Mouse (Mus musculus) spleen, adult 12 weeks (tissue): Measurements from ENCODE around the gene Zfp810.
A peak's percentile ranks its signal among the peaks of the same experiment; 100 is the strongest.

Experiments used
- DNase-seq: peaks from one replicate; pipeline ENCODE4 v3.0.0; 2022; ENCODE audit warnings: low spot score

The Zfp810 gene

DNA sequence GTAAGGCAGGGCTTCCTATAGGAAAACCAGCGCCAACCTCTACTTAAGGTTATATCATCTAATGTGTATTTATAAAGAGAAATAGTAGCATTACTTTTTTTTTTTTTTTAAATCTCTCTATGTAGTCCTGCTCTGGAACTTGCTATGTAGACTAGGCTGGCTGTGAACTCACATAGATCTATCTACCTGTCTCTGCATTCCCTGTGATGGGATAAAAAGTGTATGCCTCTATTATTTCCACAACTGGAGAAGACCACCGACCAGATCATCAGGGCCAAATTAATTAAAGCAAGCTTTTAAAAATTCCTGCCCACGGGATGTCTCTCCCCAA, 47.4 kb downstream of the Zfp810 start:
- no peak for DNase-seq

DNA sequence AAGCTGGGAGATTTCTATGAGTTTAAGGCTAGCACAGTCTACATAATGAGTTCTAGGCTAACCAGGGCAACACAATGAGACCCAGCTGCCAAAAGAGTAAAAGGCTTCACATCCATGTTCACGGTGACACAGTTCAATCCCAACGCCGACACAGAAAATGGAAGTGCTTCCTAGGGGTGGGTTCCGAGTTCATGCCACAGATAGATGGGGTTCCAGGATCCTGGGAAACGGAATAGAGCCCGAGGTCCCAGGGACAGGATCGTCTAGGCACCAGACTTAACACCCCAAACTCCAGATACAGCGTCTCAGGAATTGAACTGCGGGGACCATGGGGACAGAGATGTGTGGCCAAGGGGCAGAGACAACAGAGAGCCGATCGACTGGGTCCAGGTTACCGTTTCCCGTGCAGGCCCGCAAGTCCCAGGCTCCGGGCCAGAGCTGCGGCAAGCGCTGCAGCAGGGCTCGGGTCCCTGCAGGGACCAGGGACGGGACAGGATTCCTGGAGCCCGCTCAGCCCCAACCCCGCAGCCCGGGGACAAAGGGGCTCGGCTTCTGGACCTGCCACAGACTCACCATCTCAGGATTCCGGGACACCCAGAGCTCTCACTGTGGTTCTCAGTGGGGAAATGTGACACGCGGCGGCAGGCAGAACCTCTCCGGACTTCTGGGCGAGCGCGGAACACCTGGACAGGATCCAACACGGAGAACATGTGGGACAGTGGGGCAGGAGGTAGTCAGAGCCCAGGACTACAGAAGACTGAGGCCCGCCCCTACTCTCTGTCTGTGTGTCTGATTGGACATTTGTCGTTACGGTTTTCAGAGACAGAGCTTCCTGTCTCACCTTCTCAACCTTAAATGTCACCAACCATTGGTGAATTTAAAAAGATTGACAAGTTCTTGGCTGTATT, 48.0 kb downstream of the Zfp810 start, which contains the start of gene Zfp599:
Gene Zfp599, minus strand, starts transcription at position 712 of the 908 bp plus-strand sequence.
- DNase-seq: peak; percentile 52

DNA sequence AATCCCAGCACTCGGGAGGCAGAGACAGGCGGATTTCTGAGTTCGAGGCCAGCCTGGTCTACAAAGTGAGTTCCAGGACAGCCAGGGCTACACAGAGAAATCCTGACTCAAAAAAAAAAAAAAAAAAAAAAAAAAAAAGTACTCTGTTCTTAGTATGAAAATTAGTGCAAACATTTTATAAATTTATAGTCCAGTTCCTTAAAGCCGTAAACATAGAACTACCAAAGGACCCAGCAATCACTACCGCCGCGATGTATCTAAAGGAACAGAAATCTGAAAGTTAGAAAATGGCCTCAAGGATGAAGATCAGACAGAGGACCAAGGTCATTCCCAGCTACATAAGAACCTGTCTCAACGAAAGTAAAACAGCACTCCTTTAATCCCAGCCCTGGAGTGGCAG, 48.7 kb downstream of the Zfp810 start:
- no peak for DNase-seq

DNA sequence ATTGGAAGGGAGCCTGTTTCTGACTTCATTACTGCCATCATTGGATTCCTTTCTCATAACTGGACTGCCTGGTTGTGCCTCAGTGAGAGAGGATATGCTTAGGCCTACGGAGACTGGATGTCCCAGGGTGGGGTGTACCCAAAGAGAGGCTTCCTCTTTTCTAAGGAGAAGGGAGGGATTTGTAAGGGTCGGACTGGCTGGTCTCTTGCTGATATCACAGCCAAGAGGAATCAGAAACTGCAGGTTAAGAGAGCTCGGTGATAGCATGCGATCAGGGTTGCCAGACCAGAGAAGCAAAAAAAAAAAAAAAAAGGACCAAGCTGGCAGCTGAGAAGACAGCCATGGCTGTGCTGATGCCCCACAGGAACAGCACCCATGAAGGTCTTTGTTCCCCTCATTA, 50.9 kb downstream of the Zfp810 start:
- no peak for DNase-seq

DNA sequence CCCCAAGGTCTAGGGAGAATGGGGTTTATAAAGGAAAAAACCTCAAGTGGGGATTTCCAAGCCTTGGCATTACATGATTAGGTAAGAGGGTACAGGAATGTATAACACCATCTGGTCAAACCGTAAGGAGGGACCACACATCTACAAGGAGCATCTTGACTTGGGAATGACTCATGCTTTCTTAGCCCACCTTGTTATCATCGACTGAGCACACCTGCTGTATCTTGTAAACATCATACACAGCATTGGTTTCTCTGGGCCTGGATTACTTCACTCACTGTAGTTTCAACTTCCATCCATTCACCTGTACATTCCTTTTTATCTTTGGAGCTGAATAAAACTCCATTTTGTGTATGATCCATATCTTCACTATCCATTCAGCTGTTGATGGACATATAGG, 63.2 kb downstream of the Zfp810 start:
- DNase-seq: no peak

DNA sequence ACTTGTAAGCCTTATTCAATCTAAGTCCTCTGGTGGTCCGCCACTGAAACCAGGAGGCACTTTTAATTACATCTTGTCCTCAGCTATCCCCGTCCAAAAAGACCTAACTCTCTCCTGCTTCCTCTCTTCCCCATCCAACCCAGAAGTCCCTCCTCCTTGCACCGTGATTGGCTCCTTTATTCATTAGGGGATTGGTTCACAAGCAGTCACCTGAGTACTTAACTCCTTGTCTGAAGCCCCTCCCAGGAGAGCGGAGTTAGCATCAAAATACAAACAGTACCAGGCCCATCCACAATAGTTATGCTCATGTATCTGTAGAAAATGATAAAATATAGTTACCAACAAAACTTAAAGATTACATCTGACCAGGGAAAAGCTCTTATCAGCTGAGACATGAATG, 67.4 kb downstream of the Zfp810 start:
- DNase-seq: no peak

DNA sequence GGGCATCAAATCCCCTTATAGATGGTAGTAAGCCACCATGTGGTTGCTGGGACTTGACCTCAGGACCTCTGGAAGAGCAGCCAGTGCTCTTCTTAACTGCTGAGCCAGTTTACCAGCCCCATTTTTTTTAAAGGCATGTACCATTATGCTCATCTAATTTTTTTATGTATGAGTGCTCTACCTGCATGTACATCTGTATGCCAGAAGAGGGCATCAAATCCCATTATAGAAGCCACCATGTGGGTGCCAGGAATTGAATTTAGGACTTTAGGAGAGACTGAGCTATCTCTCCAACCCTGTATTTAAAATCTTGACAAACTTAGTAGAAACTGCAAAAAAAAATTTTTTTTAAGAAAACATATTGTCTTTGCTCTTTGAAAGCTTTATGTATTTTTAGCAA, 76.9 kb downstream of the Zfp810 start:
- DNase-seq: no peak

DNA sequence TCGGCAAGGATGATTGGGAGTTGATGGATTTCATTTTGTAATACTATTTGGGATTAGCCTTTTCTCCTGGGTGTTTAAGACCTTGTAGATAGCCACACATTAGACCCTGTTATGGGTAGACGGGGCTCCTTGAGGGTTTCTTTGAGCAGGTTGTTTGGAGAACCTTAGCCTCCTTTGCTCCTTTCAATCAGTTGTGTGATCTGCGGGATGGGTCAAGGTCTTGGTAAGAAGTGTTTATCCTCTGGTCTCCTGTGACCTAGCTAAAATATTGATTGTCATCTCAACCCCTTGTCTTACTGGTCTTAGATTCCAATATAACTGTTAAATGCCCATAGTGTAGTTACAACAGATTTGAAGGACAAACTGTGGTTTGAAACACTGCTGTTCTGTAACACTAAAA, 77.4 kb downstream of the Zfp810 start:
- no peak for DNase-seq

DNA sequence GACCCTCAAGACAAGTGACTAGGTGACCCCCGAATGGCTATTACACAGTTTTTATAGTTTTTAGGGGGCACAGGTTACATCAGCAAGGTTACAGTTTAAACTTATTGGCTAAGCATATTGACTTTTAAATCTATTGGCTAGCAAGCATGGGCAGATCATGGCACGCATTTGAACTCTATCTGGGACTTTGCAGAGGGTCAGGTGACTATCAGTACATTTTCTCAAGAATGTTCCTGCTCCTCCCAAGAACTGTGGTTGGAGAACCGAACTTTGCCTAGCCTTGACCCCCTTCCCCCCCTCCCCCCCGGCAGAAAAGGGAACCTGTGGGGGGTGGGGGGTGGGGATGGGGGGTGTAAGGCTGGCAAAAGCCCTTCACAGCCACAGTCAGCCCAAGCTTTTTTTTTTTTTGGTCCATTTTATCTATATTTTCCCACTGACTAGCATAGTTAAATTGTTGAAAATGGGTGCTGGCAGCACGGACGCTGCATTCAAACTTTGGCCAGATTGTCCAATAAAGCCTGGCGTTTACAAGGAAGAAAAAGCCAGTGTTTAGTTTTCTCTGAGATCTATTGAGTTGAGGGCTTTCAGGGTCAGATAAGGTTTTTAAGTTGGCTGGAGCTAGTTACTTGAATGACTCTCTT, 77.9 kb downstream of the Zfp810 start:
- no peak for DNase-seq

DNA sequence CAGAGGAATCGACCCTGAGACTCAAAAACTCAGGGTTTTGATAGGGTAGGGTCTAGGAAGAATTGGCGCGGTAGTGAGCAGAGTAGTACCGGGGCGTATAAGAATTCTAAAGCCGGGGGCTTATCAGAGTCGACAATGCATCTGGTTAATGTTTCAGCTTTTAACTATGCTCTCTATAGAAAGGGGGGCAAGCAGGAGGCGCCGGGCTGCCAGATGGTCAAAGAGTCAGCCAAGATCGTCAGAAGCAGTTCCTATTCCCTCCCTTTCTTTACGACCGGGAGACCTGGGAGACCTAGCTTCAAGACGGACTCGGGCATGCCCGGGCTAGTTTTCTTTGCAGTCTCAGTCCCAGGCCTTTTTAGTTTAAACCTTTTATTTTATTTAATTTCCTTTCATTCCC, 80.6 kb downstream of the Zfp810 start:
- DNase-seq: no peak
